Mouse (Mus musculus): Measurements from ENCODE around the gene Fxyd4. TPM values are rescaled to one million over a fixed set of nuclear protein-coding genes. Genes with fewer than 3 reads are reported as not detected.

The Fxyd4 gene
- polyA plus RNA-seq, 1 experiment from 2014 or later = 0.73 TPM

GRCm38 (mm10) chr6:117943899-117944298, 6.4 kb upstream of the Fxyd4 start:
- no peak for ATAC-seq (ENCODE audit: insufficient number of reproducible peaks, insufficient read depth, low FRiP score, low read depth)
- Histone ChIP-seq H3K4me3 (ENCODE audit: control insufficient read depth in 1 of 2, insufficient read depth in 1 of 2, low read depth in 1 of 2, low read length in 2 of 2) (no peak overlapping the region), H3K36me3 (ENCODE audit: control insufficient read depth, insufficient read depth, low read length) (no peaks in the 10 kb centered on the region), H3K27me3 (ENCODE audit: control insufficient read depth, insufficient read depth, low read length) (no peaks in the 10 kb centered on the region), H3K9me3 (ENCODE audit: control insufficient read depth, low read length) (no peaks in the 10 kb centered on the region), H3K27ac (replicated peaks in 1 of 2; ENCODE audit: control insufficient read depth in 1 of 2, insufficient read depth in 1 of 2, low read depth in 2 of 2, low read length in 2 of 2) (no peak overlapping the region), H3K4me1 (ENCODE audit: control insufficient read depth in 2 of 2, insufficient read depth in 2 of 2, low read length in 2 of 2) (no peaks in the 10 kb centered on the region), H3K4me2 (ENCODE audit: low read length) (no peak overlapping the region), H3K9ac (ENCODE audit: low read length) (no peak overlapping the region)
- 79% methylated on average over 2 of the region's 2 CpGs for WGBS

GRCm38 (mm10) chr6:117942769-117943168, 5.3 kb upstream of the Fxyd4 start:
- H3K9ac ChIP-seq (ENCODE audit: low read length) = no peak overlapping the region
- H3K36me3 ChIP-seq (ENCODE audit: control insufficient read depth, insufficient read depth, low read length) = no peaks in the 10 kb centered on the region
- no peaks in the 10 kb centered on the region for H3K9me3 ChIP-seq (ENCODE audit: control insufficient read depth, low read length)
- H3K27ac ChIP-seq (replicated peaks in 1 of 2; ENCODE audit: control insufficient read depth in 1 of 2, insufficient read depth in 1 of 2, low read depth in 2 of 2, low read length in 2 of 2) = no peak overlapping the region
- H3K4me2 ChIP-seq (ENCODE audit: low read length) = no peak overlapping the region
- H3K27me3 ChIP-seq (ENCODE audit: control insufficient read depth, insufficient read depth, low read length) = no peaks in the 10 kb centered on the region
- 73% methylated on average over 10 of the region's 10 CpGs for WGBS
- ATAC-seq (ENCODE audit: insufficient number of reproducible peaks, insufficient read depth, low FRiP score, low read depth) = no peak
- H3K4me3 ChIP-seq (ENCODE audit: control insufficient read depth in 1 of 2, insufficient read depth in 1 of 2, low read depth in 1 of 2, low read length in 2 of 2) = no peak overlapping the region
- no peaks in the 10 kb centered on the region for H3K4me1 ChIP-seq (ENCODE audit: control insufficient read depth in 2 of 2, insufficient read depth in 2 of 2, low read length in 2 of 2)

GRCm38 (mm10) chr6:117938951-117939350, 1.5 kb upstream of the Fxyd4 start:
- no peaks in the 10 kb centered on the region for H3K9me3 ChIP-seq (ENCODE audit: control insufficient read depth, low read length)
- no peak for ATAC-seq (ENCODE audit: insufficient number of reproducible peaks, insufficient read depth, low FRiP score, low read depth)
- no peaks in the 10 kb centered on the region for H3K27me3 ChIP-seq (ENCODE audit: control insufficient read depth, insufficient read depth, low read length)
- H3K4me2 ChIP-seq (ENCODE audit: low read length) = no peak overlapping the region
- no peaks in the 10 kb centered on the region for H3K4me1 ChIP-seq (ENCODE audit: control insufficient read depth in 2 of 2, insufficient read depth in 2 of 2, low read length in 2 of 2)
- WGBS = 87% methylated on average over 10 of the region's 10 CpGs
- no peak overlapping the region for H3K4me3 ChIP-seq (ENCODE audit: control insufficient read depth in 1 of 2, insufficient read depth in 1 of 2, low read depth in 1 of 2, low read length in 2 of 2)
- no peak overlapping the region for H3K9ac ChIP-seq (ENCODE audit: low read length)
- no peak overlapping the region for H3K27ac ChIP-seq (replicated peaks in 1 of 2; ENCODE audit: control insufficient read depth in 1 of 2, insufficient read depth in 1 of 2, low read depth in 2 of 2, low read length in 2 of 2)
- H3K36me3 ChIP-seq (ENCODE audit: control insufficient read depth, insufficient read depth, low read length) = no peaks in the 10 kb centered on the region

DNA sequence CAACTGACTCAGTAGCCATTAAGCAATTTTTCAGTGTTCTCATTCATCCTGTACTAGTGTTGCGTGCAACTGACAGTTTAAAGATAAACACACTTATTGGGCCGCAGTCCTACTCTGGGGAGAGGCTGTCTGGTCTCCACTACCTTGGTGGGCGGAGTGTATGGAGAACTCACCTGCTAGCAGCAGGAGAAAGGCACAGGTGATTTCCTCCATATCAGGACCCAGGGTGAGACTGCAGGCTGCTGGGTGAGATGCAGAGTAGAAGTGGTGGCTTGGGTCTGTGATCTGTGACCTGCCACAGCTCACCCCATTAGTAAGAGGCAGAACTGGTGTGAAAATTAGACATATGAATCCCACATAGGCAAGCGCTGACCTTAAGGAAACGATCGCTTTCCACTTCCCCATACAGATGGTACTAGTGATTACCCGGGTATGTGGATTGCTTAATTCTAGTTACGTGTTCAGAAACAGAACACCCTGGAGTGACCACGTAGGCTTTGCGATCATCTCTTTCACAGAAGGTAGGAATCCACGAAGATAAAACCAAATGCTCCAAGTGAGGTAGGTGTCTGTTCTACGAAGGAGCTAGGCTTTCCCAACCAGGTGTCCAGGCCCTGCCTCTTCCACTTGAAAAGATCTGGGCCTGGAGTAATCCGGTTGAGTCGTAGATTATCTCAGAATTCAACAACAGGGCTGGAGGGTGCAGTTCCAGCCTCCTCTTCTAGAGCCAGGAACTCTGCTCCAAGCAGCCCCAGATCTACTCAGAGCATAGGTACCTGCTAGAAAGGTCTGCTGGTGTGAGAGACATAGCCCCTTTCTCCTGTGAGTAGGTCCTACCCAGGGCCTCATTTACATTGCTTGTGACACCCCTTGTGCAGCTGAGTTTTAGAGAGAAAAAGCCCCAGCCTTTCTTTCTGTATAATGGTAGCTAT, 1.5 kb downstream of the Fxyd4 start:
- H3K4me2 ChIP-seq (ENCODE audit: low read length) = no peak overlapping the region
- H3K36me3 ChIP-seq (ENCODE audit: control insufficient read depth, insufficient read depth, low read length) = no peaks in the 10 kb centered on the region
- H3K9ac ChIP-seq (ENCODE audit: low read length) = no peak overlapping the region
- no peaks in the 10 kb centered on the region for H3K27me3 ChIP-seq (ENCODE audit: control insufficient read depth, insufficient read depth, low read length)
- no peaks in the 10 kb centered on the region for H3K9me3 ChIP-seq (ENCODE audit: control insufficient read depth, low read length)
- peaks cover 6 to 8% of the 10 kb centered on the region in 2 experiments for H3K4me1 ChIP-seq (ENCODE audit: control insufficient read depth in 2 of 2, insufficient read depth in 2 of 2, low read length in 2 of 2)
- WGBS = 84% methylated on average over 14 of the region's 14 CpGs
- no peak overlapping the region for H3K27ac ChIP-seq (replicated peaks in 1 of 2; ENCODE audit: control insufficient read depth in 1 of 2, insufficient read depth in 1 of 2, low read depth in 2 of 2, low read length in 2 of 2)
- no peak overlapping the region for H3K4me3 ChIP-seq (ENCODE audit: control insufficient read depth in 1 of 2, insufficient read depth in 1 of 2, low read depth in 1 of 2, low read length in 2 of 2)
- no peak for ATAC-seq (ENCODE audit: insufficient number of reproducible peaks, insufficient read depth, low FRiP score, low read depth)

DNA sequence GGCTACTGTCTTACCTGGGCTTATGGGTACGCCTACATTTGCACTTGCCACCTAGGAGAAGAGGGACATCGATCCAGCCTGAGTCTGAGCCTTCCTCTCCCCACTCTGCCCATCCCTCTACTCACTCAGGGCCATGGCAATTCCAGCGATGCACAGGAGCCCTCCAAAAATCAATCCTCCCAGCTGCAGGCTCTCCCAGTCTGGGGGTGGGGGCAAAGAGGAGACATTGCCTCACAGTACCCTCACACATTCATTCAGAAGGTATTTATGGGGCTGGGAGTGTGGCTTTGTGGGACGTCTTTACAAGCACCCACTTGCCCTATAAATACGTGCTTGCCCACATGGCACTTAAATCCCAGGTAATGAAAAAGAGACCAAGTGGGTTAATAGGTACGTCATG, 3.2 kb downstream of the Fxyd4 start:
- no peaks in the 10 kb centered on the region for H3K27me3 ChIP-seq (ENCODE audit: control insufficient read depth, insufficient read depth, low read length)
- peaks cover 6 to 8% of the 10 kb centered on the region in 2 experiments for H3K4me1 ChIP-seq (ENCODE audit: control insufficient read depth in 2 of 2, insufficient read depth in 2 of 2, low read length in 2 of 2)
- H3K27ac ChIP-seq (replicated peaks in 1 of 2; ENCODE audit: control insufficient read depth in 1 of 2, insufficient read depth in 1 of 2, low read depth in 2 of 2, low read length in 2 of 2) = no peak overlapping the region
- no peak for ATAC-seq (ENCODE audit: insufficient number of reproducible peaks, insufficient read depth, low FRiP score, low read depth)
- no peaks in the 10 kb centered on the region for H3K9me3 ChIP-seq (ENCODE audit: control insufficient read depth, low read length)
- 87% methylated on average over 6 of the region's 6 CpGs for WGBS
- no peak overlapping the region for H3K4me3 ChIP-seq (ENCODE audit: control insufficient read depth in 1 of 2, insufficient read depth in 1 of 2, low read depth in 1 of 2, low read length in 2 of 2)
- no peak overlapping the region for H3K4me2 ChIP-seq (ENCODE audit: low read length)
- H3K9ac ChIP-seq (ENCODE audit: low read length) = no peak overlapping the region
- peaks cover 8% of the 10 kb centered on the region for H3K36me3 ChIP-seq (ENCODE audit: control insufficient read depth, insufficient read depth, low read length)

DNA sequence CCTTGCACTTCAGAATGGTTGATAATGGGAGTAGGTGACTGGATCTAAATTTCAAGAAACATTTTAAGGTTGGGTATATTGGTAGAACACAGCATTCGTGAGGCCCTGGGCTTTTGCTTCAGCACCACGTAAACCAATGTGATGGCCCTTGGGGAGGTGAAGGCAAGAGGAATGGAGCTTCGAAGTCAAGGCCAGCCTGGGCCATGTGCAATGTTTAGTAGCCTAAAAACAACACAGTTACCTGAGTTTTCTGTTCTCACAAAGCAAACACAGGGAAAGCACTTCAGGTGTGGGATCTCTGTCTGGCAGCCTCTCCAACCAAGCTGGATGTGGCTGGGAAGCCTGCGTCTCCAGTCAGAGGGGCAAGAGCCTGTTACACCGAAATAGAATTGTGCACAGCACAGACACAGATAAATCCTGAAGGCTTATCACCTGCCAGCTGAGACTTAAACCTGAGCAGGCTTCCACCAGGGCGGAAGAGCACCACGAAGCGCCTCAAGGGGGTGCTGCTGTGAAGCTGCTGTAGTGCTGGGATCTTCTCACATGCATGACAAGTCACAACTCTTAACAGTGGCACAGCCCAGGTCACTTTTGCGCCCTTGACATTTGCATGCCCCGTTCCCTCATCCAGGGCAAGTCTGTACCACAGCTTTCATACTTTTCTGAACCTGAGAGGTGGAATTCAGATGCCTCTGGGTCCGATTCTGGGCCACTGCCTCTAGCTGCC, 5.0 kb downstream of the Fxyd4 start:
- Histone ChIP-seq H3K9me3 (ENCODE audit: control insufficient read depth, low read length) (no peaks in the 10 kb centered on the region), H3K9ac (ENCODE audit: low read length) (no peak overlapping the region)

GRCm38 (mm10) chr6:117929945-117930655, 7.4 kb downstream of the Fxyd4 start:
- H3K4me3 ChIP-seq (ENCODE audit: control insufficient read depth in 1 of 2, insufficient read depth in 1 of 2, low read depth in 1 of 2, low read length in 2 of 2) = no peak overlapping the region
- peaks cover 6 to 15% of the 10 kb centered on the region in 2 experiments for H3K4me1 ChIP-seq (ENCODE audit: control insufficient read depth in 2 of 2, insufficient read depth in 2 of 2, low read length in 2 of 2)
- WGBS = 85% methylated on average over 3 of the region's 3 CpGs
- H3K4me2 ChIP-seq (ENCODE audit: low read length) = no peak overlapping the region
- no peak overlapping the region for H3K27ac ChIP-seq (replicated peaks in 1 of 2; ENCODE audit: control insufficient read depth in 1 of 2, insufficient read depth in 1 of 2, low read depth in 2 of 2, low read length in 2 of 2)
- H3K9ac ChIP-seq (ENCODE audit: low read length) = no peak overlapping the region
- H3K36me3 ChIP-seq (ENCODE audit: control insufficient read depth, insufficient read depth, low read length) = peaks cover 47% of the 10 kb centered on the region
- no peaks in the 10 kb centered on the region for H3K27me3 ChIP-seq (ENCODE audit: control insufficient read depth, insufficient read depth, low read length)
- no peak for ATAC-seq (ENCODE audit: insufficient number of reproducible peaks, insufficient read depth, low FRiP score, low read depth)
- no peaks in the 10 kb centered on the region for H3K9me3 ChIP-seq (ENCODE audit: control insufficient read depth, low read length)

More for the DNA sequence above, 5.0 kb downstream of the Fxyd4 start:
- ATAC-seq (ENCODE audit: insufficient number of reproducible peaks, insufficient read depth, low FRiP score, low read depth) = no peak
- H3K4me2 ChIP-seq (ENCODE audit: low read length) = no peak overlapping the region
- no peaks in the 10 kb centered on the region for H3K27me3 ChIP-seq (ENCODE audit: control insufficient read depth, insufficient read depth, low read length)
- H3K27ac ChIP-seq (replicated peaks in 1 of 2; ENCODE audit: control insufficient read depth in 1 of 2, insufficient read depth in 1 of 2, low read depth in 2 of 2, low read length in 2 of 2) = 0 out of 4 replicates have a peak overlapping the region, but pooled peaks of 1 of the 2 experiments have one; percentile 9
- 42% methylated on average over 11 of the region's 11 CpGs for WGBS
- H3K36me3 ChIP-seq (ENCODE audit: control insufficient read depth, insufficient read depth, low read length) = peaks cover 26% of the 10 kb centered on the region
- H3K4me3 ChIP-seq (ENCODE audit: control insufficient read depth in 1 of 2, insufficient read depth in 1 of 2, low read depth in 1 of 2, low read length in 2 of 2) = no peak overlapping the region
- peaks cover 6 to 15% of the 10 kb centered on the region in 2 experiments for H3K4me1 ChIP-seq (ENCODE audit: control insufficient read depth in 2 of 2, insufficient read depth in 2 of 2, low read length in 2 of 2)
